Mouse (Mus musculus) limb, embryonic 15.5 days (tissue): ENCODE measurements around the gene St6galnac6. TPM values are rescaled to one million over a fixed set of nuclear protein-coding genes. Genes with fewer than 3 reads are reported as not detected.
A peak's percentile ranks its signal among the peaks of the same experiment; 100 is the strongest.

Source experiments
- ATAC-seq: fragments of 200-750 bp; cut with Nextera tagmentation; 2 replicates; pipeline ENCODE4 v1.8.0; 2017; ENCODE audit warnings: low read depth, moderate TSS enrichment; ENCODE audit not compliant: insufficient number of reproducible peaks, low FRiP score, low TSS enrichment
- H3K27ac ChIP-seq: fragments of 300-500 bp; sonication (generic); 2 replicates; pipeline ENCODE4 v1.5.1; 2015; ENCODE audit warnings: moderate library complexity, mild to moderate bottlenecking, inconsistent platforms
- H3K27me3 ChIP-seq: fragments of 300-500 bp; sonication (generic); 2 replicates; pipeline ENCODE4 v1.6.1; 2015; ENCODE audit warnings: inconsistent platforms
- H3K36me3 ChIP-seq: fragments of 300-500 bp; sonication (generic); 2 replicates; pipeline ENCODE4 v1.6.1; 2015; ENCODE audit warnings: inconsistent platforms
- H3K4me1 ChIP-seq: fragments of 300-500 bp; sonication (generic); 2 replicates; pipeline ENCODE4 v1.6.1; 2015; ENCODE audit warnings: inconsistent platforms
- H3K4me2 ChIP-seq: fragments of 300-500 bp; sonication (generic); 2 replicates; pipeline ENCODE4 v1.6.1; 2015; ENCODE audit warnings: mild to moderate bottlenecking, inconsistent platforms
- H3K4me3 ChIP-seq: fragments of 300-500 bp; sonication (generic); 2 replicates; pipeline ENCODE4 v1.5.1; 2015; ENCODE audit warnings: mild to moderate bottlenecking, inconsistent platforms
- H3K9ac ChIP-seq: fragments of 300-500 bp; sonication (generic); 2 replicates; pipeline ENCODE4 v1.6.1; 2015; ENCODE audit warnings: inconsistent platforms
- H3K9me3 ChIP-seq: fragments of 300-500 bp; sonication (generic); 2 replicates; pipeline ENCODE4 v1.6.1; 2016; ENCODE audit warnings: inconsistent platforms
- WGBS: fragments of 180-500 bp; shearing (Covaris S2); methylation state at CpG from one replicate; pipeline ENCODE4 v1.1.7; 2015; 5-methylcytosine and 5-hydroxymethylcytosine counted together
- polyA plus RNA-seq: library from polyadenylated mRNA; unstranded; fragments of >200 nt; fragmentation: Nextera tagmentation; extraction: Ambion mirVana; gene quantifications from 2 replicates; pipeline ENCODE4 v1.2.1, GENCODE M21; 2015

The St6galnac6 gene
- polyA plus RNA-seq, 1 experiment from 2014 or later: 27.1 TPM

DNA sequence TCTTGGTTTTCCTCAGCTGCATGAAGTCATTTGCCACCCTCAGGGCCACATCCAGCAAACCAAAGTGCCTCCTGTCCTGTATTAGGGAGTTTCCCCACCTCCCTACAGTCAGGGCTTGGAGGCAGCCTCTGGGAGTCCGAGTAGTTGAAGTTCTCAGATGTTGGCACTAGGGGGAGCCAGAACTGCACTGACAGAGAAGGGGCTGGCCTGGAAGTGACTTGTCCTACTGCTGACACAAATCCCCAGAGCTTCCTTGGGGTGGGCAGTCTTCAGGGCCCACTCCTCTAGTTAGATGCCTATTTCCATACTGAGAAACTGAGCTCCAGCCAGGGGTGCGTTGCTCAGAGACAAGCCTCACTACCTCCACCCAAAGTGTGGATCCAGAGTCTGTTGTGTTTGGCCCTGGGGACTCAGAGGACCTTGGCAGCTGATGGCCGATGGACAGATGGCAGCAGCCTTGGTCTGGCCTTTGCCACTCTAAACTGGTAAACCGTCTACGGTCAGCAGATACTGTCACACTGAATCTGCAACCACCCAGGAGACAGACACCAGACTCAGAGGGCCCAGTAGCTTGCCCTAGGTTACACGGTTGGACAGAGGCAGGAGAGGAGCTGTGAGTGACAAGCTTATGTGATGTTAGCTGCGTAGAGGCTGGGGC, 32.4 kb downstream of the St6galnac6 start:
- H3K9me3 ChIP-seq: no peaks in the 10 kb centered on the region
- no peak for ATAC-seq
- no peaks in the 10 kb centered on the region for H3K27me3 ChIP-seq
- H3K36me3 ChIP-seq: no peaks in the 10 kb centered on the region
- no peak overlapping the region for H3K4me2 ChIP-seq
- no peak overlapping the region for H3K4me3 ChIP-seq
- 56% methylated on average over 7 of the region's 7 CpGs for WGBS
- H3K9ac ChIP-seq: no peak overlapping the region
- H3K4me1 ChIP-seq: peaks cover 42% of the 10 kb centered on the region
- H3K27ac ChIP-seq: no peak overlapping the region; the same call in 1 of the 2 replicates

DNA sequence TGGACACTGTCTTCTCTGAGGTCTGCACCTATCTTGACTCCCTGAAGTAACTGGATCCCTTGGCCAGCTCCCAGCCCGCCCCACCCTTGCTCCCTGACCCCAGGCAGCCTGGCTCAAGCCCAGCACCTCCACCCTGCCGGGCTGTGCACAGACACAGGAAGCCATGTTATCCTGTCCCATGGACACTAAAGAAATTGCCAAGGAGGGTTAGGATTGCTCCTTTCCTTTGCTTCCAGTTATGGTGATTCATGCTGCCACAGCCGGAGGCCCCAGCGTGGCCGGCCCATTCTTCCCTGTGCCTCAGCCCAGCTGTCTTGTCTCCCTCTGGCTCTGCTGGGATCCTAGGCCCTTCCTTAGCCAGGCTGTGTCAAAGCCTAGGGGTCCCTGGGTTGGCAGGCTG, 34.2 kb downstream of the St6galnac6 start:
- Histone ChIP-seq H3K9me3 (no peaks in the 10 kb centered on the region), H3K4me1 (peaks cover 34% of the 10 kb centered on the region), H3K27ac (no peak overlapping the region), H3K27me3 (no peaks in the 10 kb centered on the region), H3K4me2 (no peak overlapping the region), H3K9ac (no peak overlapping the region), H3K36me3 (no peaks in the 10 kb centered on the region), H3K4me3 (no peak overlapping the region)
- whole genome bisulfite sequencing: 69% methylated on average over 5 of the region's 5 CpGs
- ATAC-seq: no peak

GRCm38 (mm10) chr2:32634277-32635105, 35.0 kb downstream of the St6galnac6 start:
- H3K27ac ChIP-seq: no peak overlapping the region
- peaks cover 26% of the 10 kb centered on the region for H3K4me1 ChIP-seq
- H3K9me3 ChIP-seq: no peaks in the 10 kb centered on the region
- ATAC-seq: no peak
- no peaks in the 10 kb centered on the region for H3K36me3 ChIP-seq
- H3K27me3 ChIP-seq: no peaks in the 10 kb centered on the region
- no peak overlapping the region for H3K9ac ChIP-seq
- H3K4me3 ChIP-seq: no peak overlapping the region
- H3K4me2 ChIP-seq: no peak overlapping the region
- 84% methylated on average over 10 of the region's 10 CpGs for WGBS

DNA sequence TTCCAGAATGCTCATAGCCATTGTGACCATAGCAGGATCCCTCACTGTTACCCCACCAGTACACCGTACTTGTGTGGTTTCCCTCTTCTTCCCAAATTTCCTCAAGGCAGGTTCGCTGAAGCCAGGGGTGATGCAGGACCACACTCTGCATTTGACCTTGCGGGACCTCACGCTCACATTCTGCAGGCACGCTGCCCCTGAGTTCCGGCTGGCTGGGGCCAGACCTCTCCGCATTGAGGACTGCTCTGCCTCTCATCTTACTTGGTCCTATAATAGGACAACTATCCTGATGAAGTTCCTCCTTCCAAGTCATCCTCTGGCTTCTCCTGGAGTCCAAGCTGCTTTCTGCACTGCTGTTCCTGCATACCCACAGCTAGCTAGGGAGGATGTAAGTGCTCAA, 37.1 kb downstream of the St6galnac6 start:
- Histone ChIP-seq H3K9me3 (no peaks in the 10 kb centered on the region), H3K4me1 (peaks cover 25% of the 10 kb centered on the region), H3K9ac (no peak overlapping the region), H3K4me2 (no peak overlapping the region), H3K27me3 (no peaks in the 10 kb centered on the region), H3K36me3 (no peaks in the 10 kb centered on the region), H3K4me3 (no peak overlapping the region), H3K27ac (peak overlapping the region; percentile 67)
- WGBS: 84% methylated on average over 7 of the region's 7 CpGs
- ATAC-seq: no peak

- H3K9ac ChIP-seq: no peak overlapping the region
- ATAC-seq: peak; percentile 32; the same call in 1 of the 2 replicates
These were observed 38.3 kb downstream of the St6galnac6 start for GRCm38 (mm10) chr2:32637778-32638281.

GRCm38 (mm10) chr2:32639632-32640031, 40.1 kb downstream of the St6galnac6 start:
- 91% methylated on average over 1 of the region's 1 CpGs for WGBS
- Histone ChIP-seq H3K9me3 (no peaks in the 10 kb centered on the region), H3K9ac (no peak overlapping the region), H3K4me3 (no peak overlapping the region), H3K36me3 (no peaks in the 10 kb centered on the region), H3K4me1 (peaks cover 23% of the 10 kb centered on the region), H3K27ac (no peak overlapping the region), H3K27me3 (no peaks in the 10 kb centered on the region), H3K4me2 (no peak overlapping the region)
- no peak for ATAC-seq

More at GRCm38 (mm10) chr2:32637778-32638281, 38.3 kb downstream of the St6galnac6 start:
- H3K27ac ChIP-seq: peak overlapping the region; percentile 74
- H3K4me1 ChIP-seq: peaks cover 26% of the 10 kb centered on the region
- 27% methylated on average over 11 of the region's 11 CpGs for WGBS
- no peaks in the 10 kb centered on the region for H3K9me3 ChIP-seq
- no peaks in the 10 kb centered on the region for H3K27me3 ChIP-seq
- H3K4me3 ChIP-seq: no peak overlapping the region
- no peaks in the 10 kb centered on the region for H3K36me3 ChIP-seq
- no peak overlapping the region for H3K4me2 ChIP-seq

GRCm38 (mm10) chr2:32640550-32641051, 41.1 kb downstream of the St6galnac6 start:
- no peak overlapping the region for H3K9ac ChIP-seq
- H3K27ac ChIP-seq: no peak overlapping the region

GRCm38 (mm10) chr2:32641810-32642209, 42.3 kb downstream of the St6galnac6 start:
- no peak for ATAC-seq
- Histone ChIP-seq H3K27me3 (no peaks in the 10 kb centered on the region), H3K9me3 (no peaks in the 10 kb centered on the region), H3K4me1 (peaks cover 33% of the 10 kb centered on the region), H3K36me3 (no peaks in the 10 kb centered on the region), H3K4me2 (no peak overlapping the region), H3K4me3 (no peak overlapping the region), H3K9ac (no peak overlapping the region), H3K27ac (no peak overlapping the region)
- WGBS: 81% methylated on average over 5 of the region's 5 CpGs

More at GRCm38 (mm10) chr2:32640550-32641051, 41.1 kb downstream of the St6galnac6 start:
- Histone ChIP-seq H3K4me2 (no peak overlapping the region), H3K9me3 (no peaks in the 10 kb centered on the region), H3K27me3 (no peaks in the 10 kb centered on the region), H3K4me1 (peaks cover 26% of the 10 kb centered on the region), H3K4me3 (no peak overlapping the region), H3K36me3 (no peaks in the 10 kb centered on the region)
- ATAC-seq: no peak
- WGBS: 64% methylated on average over 6 of the region's 6 CpGs

DNA sequence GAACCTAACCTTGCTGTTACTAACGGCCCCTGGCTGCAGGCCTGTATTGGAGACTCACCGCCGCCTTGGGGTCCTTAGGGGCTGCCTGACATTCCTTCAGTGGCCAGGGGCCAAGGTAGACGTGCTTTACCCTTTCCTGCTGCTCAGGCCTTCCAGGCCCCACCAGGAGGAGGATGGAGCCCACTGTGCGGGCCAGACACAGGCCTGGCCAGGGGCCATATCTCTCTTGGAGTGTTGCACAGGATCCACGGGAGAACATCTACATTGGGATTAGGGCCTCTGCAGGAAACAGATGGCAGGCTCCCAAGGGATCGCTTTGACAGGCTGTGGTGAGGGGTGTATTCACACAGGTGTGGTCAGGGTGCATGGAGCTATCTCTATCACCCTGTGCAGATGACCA, 43.3 kb downstream of the St6galnac6 start:
- Histone ChIP-seq H3K27me3 (no peaks in the 10 kb centered on the region), H3K4me2 (no peak overlapping the region), H3K36me3 (no peaks in the 10 kb centered on the region), H3K4me1 (peaks cover 31% of the 10 kb centered on the region), H3K27ac (peak overlapping the region; percentile 58), H3K4me3 (no peak overlapping the region), H3K9ac (no peak overlapping the region), H3K9me3 (no peaks in the 10 kb centered on the region)
- WGBS: 41% methylated on average over 7 of the region's 7 CpGs
- peak; percentile 45; the same call in 1 of the 2 replicates for ATAC-seq

DNA sequence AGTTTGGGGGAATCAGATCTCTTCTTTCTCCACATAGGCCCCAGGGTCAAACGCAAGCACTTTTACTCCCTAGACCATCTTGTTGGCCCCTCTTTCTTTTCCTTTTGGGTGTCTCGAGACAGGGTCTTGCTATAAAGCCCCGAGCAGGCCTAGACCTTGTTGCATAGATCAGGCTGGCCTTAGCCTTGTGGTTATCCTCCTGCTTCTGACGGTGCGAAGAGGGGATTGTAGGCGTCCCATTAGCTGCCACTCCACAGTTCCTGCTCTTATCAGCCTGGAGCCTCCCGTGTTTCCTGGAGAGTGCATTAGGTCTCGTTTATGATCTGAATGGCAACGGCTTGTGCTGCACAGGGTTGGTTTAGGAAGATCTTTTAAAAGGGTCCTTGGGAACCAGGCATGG, 44.6 kb downstream of the St6galnac6 start:
- no peak overlapping the region for H3K4me2 ChIP-seq
- H3K4me3 ChIP-seq: no peak overlapping the region
- H3K4me1 ChIP-seq: peaks cover 29% of the 10 kb centered on the region
- no peak overlapping the region for H3K9ac ChIP-seq
- no peak overlapping the region for H3K27ac ChIP-seq
- H3K9me3 ChIP-seq: no peaks in the 10 kb centered on the region
- ATAC-seq: no peak
- 70% methylated on average over 9 of the region's 9 CpGs for WGBS
- H3K36me3 ChIP-seq: no peaks in the 10 kb centered on the region
- no peaks in the 10 kb centered on the region for H3K27me3 ChIP-seq

GRCm38 (mm10) chr2:32644799-32645475, 45.4 kb downstream of the St6galnac6 start:
- Histone ChIP-seq H3K4me1 (peaks cover 29% of the 10 kb centered on the region), H3K27ac (no peak overlapping the region; the same call in 1 of the 2 replicates), H3K4me2 (no peak overlapping the region), H3K9me3 (no peaks in the 10 kb centered on the region), H3K27me3 (no peaks in the 10 kb centered on the region), H3K9ac (no peak overlapping the region), H3K4me3 (no peak overlapping the region), H3K36me3 (no peaks in the 10 kb centered on the region)
- ATAC-seq: no peak
- WGBS: 82% methylated on average over 8 of the region's 8 CpGs
